ENCODE assay signal across 8 mouse cellular contexts in the genomic region with DNA sequence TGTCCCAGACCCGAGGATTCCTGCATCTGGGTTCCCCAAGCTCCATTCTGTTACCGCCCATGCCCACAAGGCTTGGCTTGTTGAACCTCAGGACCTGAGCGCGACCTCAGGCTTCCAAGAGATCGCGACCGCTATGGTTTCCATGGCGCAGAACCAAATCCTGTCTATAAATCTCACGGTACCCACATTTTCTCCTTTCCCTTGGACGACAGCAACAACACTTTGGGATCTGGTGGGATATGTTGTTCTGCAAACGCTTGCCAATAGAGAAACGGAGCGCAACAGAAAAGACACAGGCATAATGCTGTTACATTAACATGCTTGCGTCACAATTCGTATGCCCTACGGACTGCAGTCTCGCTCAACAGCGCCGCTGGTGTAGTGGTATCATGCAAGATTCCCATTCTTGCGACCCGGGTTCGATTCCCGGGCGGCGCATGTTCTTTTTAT. TPM values are rescaled to one million over a fixed set of nuclear protein-coding genes. Genes with fewer than 3 reads are reported as not detected.
DNase-seq lines count a peak whose midpoint lies in the region; ATAC-seq lines count a peak whose summit lies in the region.

A gene (plus strand): TSS at position 354 of the 450 bp plus-strand sequence.

- WGBS in embryonic facial prominence, embryonic 12.5 days, result 2% methylated on average over 25 of the region's 25 CpGs
- under 1% methylated on average over 25 of the region's 25 CpGs for WGBS in midbrain, embryonic 11.5 days

- peaks cover 16% of the 10 kb centered on the region for H3K4me1 ChIP-seq in embryonic facial prominence, embryonic 12.5 days
- H3K4me1 ChIP-seq in midbrain, embryonic 11.5 days (ENCODE audit: control insufficient read depth, insufficient read depth, low read length), result peaks cover 16% of the 10 kb centered on the region

- peaks cover 17% of the 10 kb centered on the region for H3K36me3 ChIP-seq in embryonic facial prominence, embryonic 12.5 days
- H3K36me3 ChIP-seq in midbrain, embryonic 11.5 days (ENCODE audit: control insufficient read depth, insufficient read depth, low read length), result no peaks in the 10 kb centered on the region

- no peaks in the 10 kb centered on the region for H3K9me3 ChIP-seq in embryonic facial prominence, embryonic 12.5 days
- H3K9me3 ChIP-seq in midbrain, embryonic 11.5 days (ENCODE audit: control insufficient read depth, low read length), result no peaks in the 10 kb centered on the region

- intact Hi-C loops in left cerebral cortex, postnatal 4 days (cut with DNase I), result no loop called here

- H3K27me3 ChIP-seq in embryonic facial prominence, embryonic 12.5 days, result no peaks in the 10 kb centered on the region
- no peaks in the 10 kb centered on the region for H3K27me3 ChIP-seq in midbrain, embryonic 11.5 days (ENCODE audit: control insufficient read depth, insufficient read depth, low read length)

- peak within 1 kb of the TSS; percentile 88 for H3K4me2 ChIP-seq in embryonic facial prominence, embryonic 12.5 days (replicated peaks)
- peak within 1 kb of the TSS; percentile 90 for H3K4me2 ChIP-seq in midbrain, embryonic 11.5 days

- H3K4me3 ChIP-seq in embryonic facial prominence, embryonic 12.5 days, result peak within 1 kb of the TSS; percentile 77
- peak within 1 kb of the TSS; percentile 80 for H3K4me3 ChIP-seq in midbrain, embryonic 11.5 days (ENCODE audit: low read depth, low read length)

- H3K9ac ChIP-seq in embryonic facial prominence, embryonic 12.5 days, result peak within 1 kb of the TSS; percentile 71
- peak within 1 kb of the TSS; percentile 78 for H3K9ac ChIP-seq in midbrain, embryonic 11.5 days (ENCODE audit: low read length)

- DNase-seq in adrenal gland, postnatal 36 days, result peak; percentile 90 to 91
- DNase-seq in heart, adult 11 months, result peak; percentile 98
- DNase-seq in kidney, adult 11 months, result peak; percentile 90
- DNase-seq in left cerebral cortex, postnatal 4 days, result peak; percentile 92
- peak; percentile 100 for DNase-seq in midbrain, embryonic 11.5 days (ENCODE audit: low spot score, missing footprints)
- DNase-seq in right cerebral cortex, postnatal 4 days, result peak; percentile 99
- DNase-seq in yolk sac, embryonic 10.5 days (ENCODE audit: low spot score), result peak; percentile 94

- ATAC-seq in embryonic facial prominence, embryonic 12.5 days (ENCODE audit: insufficient number of reproducible peaks, insufficient read depth, low FRiP score, low TSS enrichment), result no peak
- ATAC-seq in midbrain, embryonic 11.5 days (ENCODE audit: low FRiP score), result peak; percentile 73

- H3K27ac ChIP-seq in embryonic facial prominence, embryonic 12.5 days, result peak within 1 kb of the TSS; percentile 87
- peak within 1 kb of the TSS; percentile 85 for H3K27ac ChIP-seq in midbrain, embryonic 11.5 days (ENCODE audit: low read depth, low read length)

RNA-seq across cellular contexts. Expression of the gene that starts here (rescaled TPM):
- total RNA-seq in adrenal gland, postnatal 36 days (2021), result 100 to 1,000 TPM; 106 to 124 TPM
- polyA plus RNA-seq in embryonic facial prominence, embryonic 12.5 days (2016; fragmentation: Nextera tagmentation; extraction: Ambion mirVana), result 56.8 and 57.0 TPM in 2 replicates
- total RNA-seq in left cerebral cortex, postnatal 4 days (2021), result 10 to 100 TPM; 24.1 to 25.8 TPM
- polyA plus RNA-seq in midbrain, embryonic 11.5 days (2014; fragmentation: Nextera tagmentation; extraction: Ambion mirVana), result 57.1 and 60.1 TPM in 2 replicates
